Mouse (Mus musculus): ENCODE measurements around the gene Cacna1s. TPM values are rescaled to one million over a fixed set of nuclear protein-coding genes. Genes with fewer than 3 reads are reported as not detected.

Gene Cacna1s
- polyA plus RNA-seq, 1 experiment from 2014 or later = 0.08 TPM

GRCm38 (mm10) chr1:136143514-136143913 is 91.0 kb downstream of the Cacna1s start:
- no peaks in the 10 kb centered on the region for H3K27me3 ChIP-seq (replicated peaks)
- no peaks in the 10 kb centered on the region for H3K9me3 ChIP-seq (replicated peaks)
- H3K9ac ChIP-seq = no peak overlapping the region
- WGBS (ENCODE audit: insufficient replicate concordance) = 80% methylated on average over 10 of the region's 10 CpGs
- no peak for ATAC-seq
- no peak overlapping the region for H3K27ac ChIP-seq
- H3K4me2 ChIP-seq = no peak overlapping the region
- H3K36me3 ChIP-seq = peaks cover 29% of the 10 kb centered on the region
- H3K4me3 ChIP-seq = no peak overlapping the region
- peaks cover 71% of the 10 kb centered on the region for H3K4me1 ChIP-seq

GRCm38 (mm10) chr1:136149702-136150101 is 97.2 kb downstream of the Cacna1s start:
- Histone ChIP-seq H3K4me2 (no peak overlapping the region), H3K4me3 (no peak overlapping the region), H3K27ac (no peak overlapping the region), H3K36me3 (peaks cover 85% of the 10 kb centered on the region), H3K27me3 (replicated peaks) (no peaks in the 10 kb centered on the region), H3K4me1 (peaks cover 23% of the 10 kb centered on the region), H3K9ac (no peak overlapping the region), H3K9me3 (replicated peaks) (no peaks in the 10 kb centered on the region)
- WGBS (ENCODE audit: insufficient replicate concordance) = 82% methylated on average over 9 of the region's 9 CpGs
- no peak for ATAC-seq

- Histone ChIP-seq H3K36me3 (peaks cover 84% of the 10 kb centered on the region), H3K4me2 (no peak overlapping the region), H3K9ac (no peak overlapping the region), H3K9me3 (replicated peaks) (no peaks in the 10 kb centered on the region), H3K27me3 (replicated peaks) (no peaks in the 10 kb centered on the region), H3K27ac (no peak overlapping the region), H3K4me3 (no peak overlapping the region), H3K4me1 (peaks cover 8% of the 10 kb centered on the region)
- no peak for ATAC-seq
- WGBS (ENCODE audit: insufficient replicate concordance) = 87% methylated on average over 8 of the region's 8 CpGs
Observed at GRCm38 (mm10) chr1:136151371-136151770, 98.8 kb downstream of the Cacna1s start.

GRCm38 (mm10) chr1:136156304-136156703 is 103.8 kb downstream of the Cacna1s start:
- Histone ChIP-seq H3K27ac (no peak overlapping the region), H3K4me2 (no peak overlapping the region), H3K27me3 (replicated peaks) (no peaks in the 10 kb centered on the region), H3K9me3 (replicated peaks) (no peaks in the 10 kb centered on the region), H3K4me1 (peaks cover 8% of the 10 kb centered on the region; the same call in 1 of the 2 replicates), H3K4me3 (no peak overlapping the region), H3K9ac (no peak overlapping the region), H3K36me3 (peaks cover 82% of the 10 kb centered on the region)
- ATAC-seq = no peak
- WGBS (ENCODE audit: insufficient replicate concordance) = 83% methylated on average over 4 of the region's 4 CpGs

GRCm38 (mm10) chr1:136156951-136157350 is 104.4 kb downstream of the Cacna1s start:
- Histone ChIP-seq H3K9me3 (replicated peaks) (no peaks in the 10 kb centered on the region), H3K36me3 (peaks cover 82% of the 10 kb centered on the region), H3K4me2 (no peak overlapping the region), H3K4me1 (peaks cover 8% of the 10 kb centered on the region; the same call in 1 of the 2 replicates), H3K27me3 (replicated peaks) (no peaks in the 10 kb centered on the region), H3K9ac (no peak overlapping the region), H3K27ac (no peak overlapping the region), H3K4me3 (no peak overlapping the region)
- 77% methylated on average over 4 of the region's 4 CpGs for WGBS (ENCODE audit: insufficient replicate concordance)
- ATAC-seq = no peak

- 63% methylated on average over 12 of the region's 12 CpGs for WGBS (ENCODE audit: insufficient replicate concordance)
- no peak overlapping the region for H3K4me3 ChIP-seq
Observed at GRCm38 (mm10) chr1:136159830-136160229, 107.3 kb downstream of the Cacna1s start.

GRCm38 (mm10) chr1:136160297-136160696 is 107.7 kb downstream of the Cacna1s start:
- Histone ChIP-seq H3K27ac (no peak overlapping the region), H3K36me3 (peaks cover 79% of the 10 kb centered on the region), H3K4me1 (peaks cover 8% of the 10 kb centered on the region; the same call in 1 of the 2 replicates), H3K9me3 (replicated peaks) (no peaks in the 10 kb centered on the region), H3K4me3 (no peak overlapping the region), H3K27me3 (replicated peaks) (no peaks in the 10 kb centered on the region), H3K9ac (no peak overlapping the region), H3K4me2 (no peak overlapping the region)
- WGBS (ENCODE audit: insufficient replicate concordance) = 87% methylated on average over 12 of the region's 12 CpGs
- no peak for ATAC-seq

More at GRCm38 (mm10) chr1:136159830-136160229, 107.3 kb downstream of the Cacna1s start:
- Histone ChIP-seq H3K9me3 (replicated peaks) (no peaks in the 10 kb centered on the region), H3K27me3 (replicated peaks) (no peaks in the 10 kb centered on the region), H3K9ac (no peak overlapping the region), H3K27ac (no peak overlapping the region), H3K4me1 (peaks cover 8% of the 10 kb centered on the region; the same call in 1 of the 2 replicates), H3K4me2 (no peak overlapping the region), H3K36me3 (peaks cover 79% of the 10 kb centered on the region)
- no peak for ATAC-seq

GRCm38 (mm10) chr1:136160930-136161329 is 108.4 kb downstream of the Cacna1s start:
- no peak overlapping the region for H3K9ac ChIP-seq
- no peaks in the 10 kb centered on the region for H3K27me3 ChIP-seq (replicated peaks)
- 74% methylated on average over 6 of the region's 6 CpGs for WGBS (ENCODE audit: insufficient replicate concordance)
- H3K4me1 ChIP-seq = peaks cover 8% of the 10 kb centered on the region
- no peak overlapping the region for H3K4me3 ChIP-seq
- no peak overlapping the region for H3K4me2 ChIP-seq
- no peak for ATAC-seq
- H3K27ac ChIP-seq = no peak overlapping the region
- H3K36me3 ChIP-seq = peaks cover 77% of the 10 kb centered on the region
- no peaks in the 10 kb centered on the region for H3K9me3 ChIP-seq (replicated peaks)

GRCm38 (mm10) chr1:136161333-136161921 is 108.9 kb downstream of the Cacna1s start:
- Histone ChIP-seq H3K4me1 (peaks cover 8% of the 10 kb centered on the region), H3K4me3 (no peak overlapping the region), H3K27me3 (replicated peaks) (no peaks in the 10 kb centered on the region), H3K27ac (no peak overlapping the region), H3K9ac (no peak overlapping the region), H3K9me3 (replicated peaks) (no peaks in the 10 kb centered on the region), H3K36me3 (peaks cover 72% of the 10 kb centered on the region), H3K4me2 (no peak overlapping the region)
- ATAC-seq = no peak
- WGBS (ENCODE audit: insufficient replicate concordance) = 86% methylated on average over 7 of the region's 7 CpGs

GRCm38 (mm10) chr1:136165436-136165835 is 112.9 kb downstream of the Cacna1s start:
- H3K36me3 ChIP-seq = peaks cover 42% of the 10 kb centered on the region
- no peak for ATAC-seq

GRCm38 (mm10) chr1:136167657-136168056 is 115.1 kb downstream of the Cacna1s start:
- peaks cover 12% of the 10 kb centered on the region for H3K4me1 ChIP-seq
- H3K9ac ChIP-seq = no peak overlapping the region
- no peak overlapping the region for H3K4me3 ChIP-seq
- no peaks in the 10 kb centered on the region for H3K27me3 ChIP-seq (replicated peaks)
- no peak overlapping the region for H3K4me2 ChIP-seq
- peaks cover 36% of the 10 kb centered on the region for H3K36me3 ChIP-seq
- H3K9me3 ChIP-seq (replicated peaks) = no peaks in the 10 kb centered on the region
- WGBS (ENCODE audit: insufficient replicate concordance) = 67% methylated on average over 8 of the region's 8 CpGs
- no peak for ATAC-seq
- H3K27ac ChIP-seq = no peak overlapping the region

More at GRCm38 (mm10) chr1:136165436-136165835, 112.9 kb downstream of the Cacna1s start:
- Histone ChIP-seq H3K9me3 (replicated peaks) (no peaks in the 10 kb centered on the region), H3K4me1 (peaks cover 5% of the 10 kb centered on the region; the same call in 1 of the 2 replicates), H3K27ac (no peak overlapping the region), H3K9ac (no peak overlapping the region), H3K27me3 (replicated peaks) (no peaks in the 10 kb centered on the region), H3K4me3 (no peak overlapping the region), H3K4me2 (no peak overlapping the region)
- WGBS (ENCODE audit: insufficient replicate concordance) = 68% methylated on average over 2 of the region's 2 CpGs

Data from liver, embryonic 12.5 days (tissue).